ENCODE assay signal across 13 mouse cellular contexts in the genomic region with DNA sequence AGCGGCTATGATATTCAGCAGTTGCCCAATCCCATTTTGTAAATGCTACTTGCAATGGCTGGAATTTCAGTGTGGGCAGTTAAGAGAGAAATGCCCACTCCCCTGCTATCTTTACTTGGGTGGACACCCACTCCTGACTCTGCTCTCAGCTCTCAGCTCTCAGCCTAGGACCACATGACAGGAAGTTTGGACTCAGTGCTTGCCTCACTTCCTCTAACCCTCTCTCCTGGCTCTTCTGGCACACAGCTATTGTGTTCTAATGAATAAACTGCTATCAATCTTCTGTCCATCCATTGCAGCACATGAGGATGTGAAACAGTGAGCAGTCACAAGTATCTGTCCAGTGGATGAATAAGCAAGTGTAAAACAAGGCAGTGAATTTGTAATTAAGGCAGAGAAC. TPM values are rescaled to one million over a fixed set of nuclear protein-coding genes. Genes with fewer than 3 reads are reported as not detected.
DNase-seq lines count a peak whose midpoint lies in the region; ATAC-seq and TF ChIP-seq lines count a peak whose summit lies in the region.
"Had no signal": no experiment of that assay in that cellular context is flagged by ENCODE, and none has a peak within 500 bp of the region (broad histone marks: within the 10 kb centered on the region; RNA-seq: fewer than 3 reads in every experiment).

No protein-coding gene starts in this region.

- 0 out of 2 replicates have a peak, but pooled peaks cover 5% of the 10 kb centered on the region for H3K36me3 ChIP-seq in lung, embryonic 15.5 days

- DNase-seq in gastrocnemius, adult 2 months: no peak
- DNase-seq in gastrocnemius, postnatal 25 days: no peak
- no peak for DNase-seq in lung, postnatal 14 days
- DNase-seq in lung, postnatal 10 days: peak; percentile 33
- no peak for DNase-seq in urinary bladder, postnatal 4 days (ENCODE audit: low spot score in 2 of 2)
- no peak for DNase-seq in layer of hippocampus, adult 9-10 months (ENCODE audit: low spot score)
- no peak for DNase-seq in testis, postnatal 14 days (ENCODE audit: low spot score)
- DNase-seq: kidney, postnatal 36 days; retina, postnatal 1 day had no signal

- ATAC-seq in lung, embryonic 15.5 days (ENCODE audit: borderline replicate concordance, extremely low read depth, low FRiP score, low TSS enrichment): no peak
- ATAC-seq: hindbrain, embryonic 16.5 days had no signal

- TF ChIP-seq CTCF in gastrocnemius, adult 2 months (IDR thresholded peaks at IDR 0.05): no peak

- WGBS in lung, embryonic 15.5 days: 70% methylated on average over 1 of the region's 1 CpGs

- intact Hi-C loops in gastrocnemius, adult 2 months (cut with DNase I): no loop called here

- H3K27ac ChIP-seq in gastrocnemius, adult 2 months: peak overlapping the region; percentile 71
- peak overlapping the region; percentile 3; the same call in 1 of the 2 replicates for H3K27ac ChIP-seq in lung, embryonic 15.5 days

- H3K27me3 ChIP-seq in lung, embryonic 15.5 days: no peaks in the 10 kb centered on the region

- no peak overlapping the region for H3K9ac ChIP-seq in lung, embryonic 15.5 days

- no peak overlapping the region for H3K4me2 ChIP-seq in lung, embryonic 15.5 days

- H3K4me3 ChIP-seq in gastrocnemius, adult 2 months: no peak overlapping the region
- no peak overlapping the region for H3K4me3 ChIP-seq in lung, embryonic 15.5 days

- H3K9me3 ChIP-seq in lung, embryonic 15.5 days: no peaks in the 10 kb centered on the region

- peaks cover 23% of the 10 kb centered on the region for H3K4me1 ChIP-seq in lung, embryonic 15.5 days

RNA-seq across cellular contexts. Expression of a gene that starts 13.5 kb away (rescaled TPM):
- 10 to 100 TPM; 12.0 to 13.8 TPM for total RNA-seq in gastrocnemius, adult 2 months (2021)
- total RNA-seq in gastrocnemius, postnatal 25 days (2021): 10 to 100 TPM; 11.4 to 11.7 TPM
- polyA plus RNA-seq in lung, embryonic 15.5 days (2015; fragmentation: Nextera tagmentation; extraction: Ambion mirVana): 162 and 165 TPM in 2 replicates

RNA-seq across cellular contexts. Expression of a gene that starts 22.2 kb away (rescaled TPM):
- total RNA-seq in gastrocnemius, adult 2 months (2021): not detected
- not detected for total RNA-seq in gastrocnemius, postnatal 25 days (2021)
- 0.07 TPM in 1 of 2 replicates, not detected in the other for polyA plus RNA-seq in lung, embryonic 15.5 days (2015; fragmentation: Nextera tagmentation; extraction: Ambion mirVana)
- total RNA-seq: gastrocnemius, adult 8-10 months had no signal

RNA-seq across cellular contexts. Expression of a gene that starts 39.9 kb away (rescaled TPM):
- under 1 TPM; 0.26 to 0.36 TPM for total RNA-seq in gastrocnemius, adult 2 months (2021)
- under 1 TPM in 1 of 2 experiments, not detected in 1; 0.15 TPM for total RNA-seq in gastrocnemius, postnatal 25 days (2021)
- 0.48 and 0.96 TPM in 2 replicates for polyA plus RNA-seq in lung, embryonic 15.5 days (2015; fragmentation: Nextera tagmentation; extraction: Ambion mirVana)
- total RNA-seq: left cerebral cortex, postnatal 10 days had no signal

RNA-seq across cellular contexts. Expression of a gene that starts 46.0 kb away (rescaled TPM):
- total RNA-seq in gastrocnemius, adult 2 months (2021): 1 to 10 TPM; 3.8 to 5.6 TPM
- total RNA-seq in gastrocnemius, postnatal 25 days (2021): 1 to 10 TPM; 3.5 to 5.5 TPM
- polyA plus RNA-seq in lung, embryonic 15.5 days (2015; fragmentation: Nextera tagmentation; extraction: Ambion mirVana): 38.1 and 38.4 TPM in 2 replicates

RNA-seq across cellular contexts. Expression of a gene that starts 53.7 kb away (rescaled TPM):
- total RNA-seq in gastrocnemius, adult 2 months (2021): 10 to 100 TPM; 21.6 to 28.3 TPM
- total RNA-seq in gastrocnemius, postnatal 25 days (2021): 10 to 100 TPM; 21.3 to 23.3 TPM
- polyA plus RNA-seq in lung, embryonic 15.5 days (2015; fragmentation: Nextera tagmentation; extraction: Ambion mirVana): 2.0 and 3.0 TPM in 2 replicates
